Mouse (Mus musculus) heart, postnatal 0 days (tissue): ENCODE measurements at regions not wholly inside any gene's neighbourhood (a gene's known extent, or its start where the extent isn't known, plus 50 kb on each side); places are given as distances from the start of the nearest gene placed in this dataset.

Experiments used
- CTCF ChIP-seq: IDR thresholded peaks from 2 replicates; pipeline ENCODE4 v1.5.1; 2016; ENCODE audit warnings: antibody characterized with exemption, control low read depth, low read depth
- EP300 ChIP-seq: IDR thresholded peaks from 2 replicates; pipeline ENCODE4 v1.6.1; 2016; ENCODE audit warnings: antibody characterized with exemption, low read depth

DNA sequence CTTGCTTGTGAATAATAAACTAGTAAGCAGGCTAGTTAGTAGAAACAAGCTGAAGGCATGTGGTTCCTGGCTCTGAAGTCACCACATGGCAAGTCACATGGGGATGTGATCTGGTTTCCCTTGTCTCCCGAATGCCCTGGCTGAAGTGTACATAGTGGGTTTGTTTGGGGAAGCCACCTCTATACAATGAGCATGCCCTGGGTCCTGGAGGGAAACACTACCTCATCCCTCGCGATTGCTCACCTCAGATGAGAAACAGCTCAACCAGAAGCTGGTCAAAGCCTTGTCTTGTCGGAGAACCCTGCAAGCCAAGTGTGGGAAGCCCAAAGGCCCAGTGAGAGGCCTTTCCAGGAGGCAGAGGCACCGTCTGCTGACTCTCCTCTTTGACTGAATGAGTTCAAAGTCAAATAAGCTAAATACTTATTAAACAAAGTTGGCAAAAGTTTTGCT is 64.3 kb upstream of the 1700024P04Rik start:
- TF ChIP-seq CTCF (no peak), EP300 (no peak)
